Mouse (Mus musculus) WW6 (cell line): ENCODE results near the gene Tbx1.
"Not testable (repeated sequence)": the region's sequence is repeated elsewhere in the genome, so short reads cannot be mapped to it uniquely, and the experiment has no call there.

Source experiments
- DNase-seq: peaks from one replicate; pipeline ENCODE4 v3.0.0-alpha.2; 2013; ENCODE audit warnings: low read depth, low spot score

Gene Tbx1

DNA sequence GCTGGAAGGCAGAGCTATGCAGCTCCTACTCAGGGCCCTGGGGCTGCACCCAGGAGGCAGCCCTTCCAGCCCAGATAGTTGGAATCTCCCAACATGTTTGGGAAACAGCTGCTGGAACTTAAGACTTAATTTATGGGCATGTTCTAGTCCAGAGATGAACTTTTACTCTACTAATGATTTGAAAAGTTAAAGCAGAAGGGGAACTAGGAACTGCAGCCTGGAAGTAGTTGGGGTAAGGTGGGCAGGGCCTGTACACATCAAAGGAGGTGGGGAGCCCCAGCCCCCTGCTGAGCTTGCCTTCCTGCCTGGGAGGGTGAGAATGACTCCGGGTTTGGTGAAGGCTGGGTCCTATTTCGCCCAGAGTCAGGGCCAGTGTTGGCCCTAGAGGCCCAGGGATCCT is 35.8 kb downstream of the Tbx1 start:
- no peak for DNase-seq

DNA sequence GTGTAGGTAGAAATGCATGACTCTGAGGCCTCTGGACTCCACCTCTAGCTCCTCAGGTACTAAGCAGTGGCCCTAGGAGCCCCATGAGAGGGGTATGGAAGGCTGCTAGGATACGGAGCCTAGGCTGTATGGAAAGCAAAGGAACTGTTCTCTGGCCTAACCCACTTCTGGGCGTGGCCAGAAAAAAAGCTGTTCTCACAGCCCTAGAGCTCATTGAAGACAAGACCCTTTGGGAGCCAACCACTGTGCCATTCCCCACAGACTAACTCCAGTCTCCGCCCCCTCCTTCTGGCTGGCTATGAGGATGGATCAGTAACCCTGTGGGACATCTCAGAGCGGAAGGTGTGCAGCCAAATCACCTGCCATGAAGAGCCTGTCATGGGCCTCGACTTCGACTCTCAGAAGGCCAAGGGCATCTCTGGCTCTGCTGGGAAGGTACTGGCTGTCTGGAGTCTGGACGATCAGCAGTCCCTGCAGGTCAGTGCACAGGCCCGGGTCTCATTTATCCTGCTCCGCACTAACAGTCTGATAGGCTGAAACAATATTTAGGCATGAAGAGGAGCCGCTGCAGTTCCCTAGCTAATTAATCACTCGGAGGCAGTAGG is 38.3 kb downstream of the Tbx1 start:
- DNase-seq, result no peak

DNA sequence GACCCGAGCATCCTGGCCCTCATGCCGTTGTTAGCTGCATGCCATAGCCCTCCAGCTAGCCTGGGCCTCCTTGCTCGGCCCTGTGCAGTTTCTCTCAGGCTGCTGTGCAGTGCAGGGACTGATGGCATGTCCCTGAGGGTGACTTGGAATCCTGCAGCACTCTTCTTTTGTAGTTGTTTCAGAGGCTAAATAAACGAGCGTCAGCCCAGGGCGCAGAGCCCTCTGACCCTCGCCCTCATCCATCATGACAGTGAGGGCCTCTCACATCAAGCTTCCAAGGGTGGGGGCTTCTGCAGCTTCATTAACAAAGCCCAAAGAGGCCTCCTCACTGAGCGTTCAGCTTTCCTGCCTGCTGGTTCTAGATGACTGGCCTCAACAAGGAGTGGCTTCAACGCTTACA is 38.9 kb downstream of the Tbx1 start:
- no peak for DNase-seq

DNA sequence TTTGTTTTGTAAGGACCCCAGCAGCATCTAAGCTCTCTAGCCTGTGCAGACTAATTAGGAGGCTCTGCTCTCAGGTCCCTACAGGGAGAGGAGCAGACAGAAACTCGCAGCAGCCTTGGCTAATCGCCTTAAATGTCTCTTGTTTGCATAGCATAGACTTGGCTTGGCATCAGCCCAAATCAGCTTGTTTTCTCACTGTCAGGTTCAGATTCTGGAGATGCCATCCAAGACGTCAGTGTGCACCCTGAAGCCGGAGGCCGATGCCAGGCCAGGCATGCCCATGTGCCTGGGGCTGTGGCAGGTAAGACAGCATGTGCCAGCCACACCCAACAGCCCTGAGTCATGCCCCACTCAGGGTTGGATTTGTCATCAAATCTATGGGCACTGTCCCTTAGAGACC is 42.6 kb downstream of the Tbx1 start:
- DNase-seq, result no peak

DNA sequence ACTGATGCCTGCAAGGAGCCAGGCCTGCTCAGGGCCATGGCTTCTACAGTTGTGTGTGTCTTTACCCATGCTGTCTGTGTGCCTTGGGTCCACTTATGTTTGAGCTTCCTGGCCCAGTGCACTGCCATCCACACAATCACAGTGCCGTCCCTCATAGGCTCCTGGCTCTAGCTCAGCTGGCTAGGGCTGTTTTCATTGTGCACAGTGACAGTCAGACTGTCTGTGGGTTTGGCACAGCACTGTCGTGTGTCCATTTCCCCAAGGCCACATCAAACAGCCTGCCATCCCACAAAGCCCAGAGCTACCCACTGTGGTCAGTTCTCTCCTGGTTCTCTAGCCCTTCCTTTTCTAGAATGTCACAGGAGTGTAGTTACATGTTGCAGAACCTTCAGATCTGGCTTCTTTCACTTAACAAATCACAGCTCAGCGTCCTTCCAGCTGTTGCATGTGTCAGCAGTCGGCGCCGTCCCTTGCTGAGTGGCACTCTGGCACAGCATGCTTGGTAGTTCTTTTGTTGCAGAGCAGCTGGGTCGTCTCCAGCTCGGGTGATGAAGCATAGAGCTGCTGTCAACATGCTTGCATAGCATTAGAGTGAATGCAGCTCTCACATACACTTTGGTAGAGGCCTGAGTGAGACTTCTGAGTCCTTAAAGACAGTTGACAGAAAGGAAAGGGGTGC is 47.2 kb downstream of the Tbx1 start:
- no peak for DNase-seq

DNA sequence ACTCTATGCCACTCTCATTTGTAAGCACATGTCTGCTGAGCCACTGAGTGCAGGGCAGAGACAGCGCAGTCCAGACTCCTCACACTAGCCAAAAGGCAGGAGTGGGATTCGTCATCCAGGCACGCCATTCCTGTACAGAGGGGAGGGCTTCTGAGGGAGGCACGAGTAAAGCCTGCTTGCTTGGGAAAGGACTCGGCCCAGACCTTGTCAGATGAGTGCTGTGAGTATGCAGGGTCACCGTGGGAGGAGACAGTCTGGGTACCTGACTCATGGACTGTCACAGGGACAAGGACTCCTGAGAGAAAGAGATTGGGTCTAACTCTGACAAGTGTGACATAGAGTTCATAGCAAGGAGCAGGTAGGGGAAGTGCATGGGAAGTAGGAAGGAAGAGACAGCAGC is 51.2 kb downstream of the Tbx1 start:
- no peak for DNase-seq

DNA sequence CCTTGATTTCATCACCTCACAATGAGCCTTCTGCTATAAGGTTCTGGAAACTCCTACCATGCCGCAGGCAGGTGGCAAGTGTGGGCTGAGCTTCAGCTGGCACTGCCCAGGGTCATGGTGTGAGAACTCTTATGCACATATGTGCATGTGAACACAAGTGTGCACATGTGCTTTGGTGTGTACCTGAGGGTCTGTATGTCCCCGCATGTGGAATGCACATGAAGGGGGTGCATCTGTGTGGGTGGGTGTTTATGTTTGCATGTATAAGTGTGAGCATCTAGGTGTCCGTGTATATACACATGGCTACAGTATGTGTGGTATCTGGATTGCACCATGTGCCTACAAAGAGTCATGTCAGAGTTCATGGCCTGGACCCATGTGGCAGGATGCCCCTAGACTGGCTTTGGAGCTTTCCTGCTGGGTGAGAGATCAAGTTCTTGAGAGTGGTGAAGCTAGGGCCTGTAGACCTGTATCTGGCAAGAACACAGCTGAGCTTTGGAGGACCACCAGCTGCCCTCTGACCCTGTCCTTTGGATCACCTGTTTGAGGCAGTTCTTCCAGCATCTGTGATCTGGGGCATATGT is 53.0 kb downstream of the Tbx1 start:
- DNase-seq, result no peak

DNA sequence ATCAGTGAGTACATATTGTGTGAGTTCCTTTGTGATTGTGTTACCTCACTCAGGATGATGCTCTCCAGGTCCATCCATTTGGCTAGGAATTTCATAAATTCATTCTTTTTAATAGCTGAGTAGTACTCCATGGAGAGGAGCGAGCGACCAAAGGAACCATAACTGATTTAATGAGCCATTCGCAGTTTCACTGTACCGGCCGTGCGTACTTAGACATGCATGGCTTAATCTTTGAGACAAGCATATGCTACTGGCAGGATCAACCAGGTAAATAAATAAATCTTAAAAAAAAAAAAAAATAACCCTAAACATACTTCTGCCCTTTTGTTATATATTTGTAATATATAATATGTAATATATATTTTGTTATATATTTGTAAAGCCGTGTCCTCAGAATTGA is 57.4 kb downstream of the Tbx1 start:
- not testable (repeated sequence) for DNase-seq
